Mouse (Mus musculus) spleen, postnatal 4 days (tissue): ENCODE results near the gene Tmem213.

Experiments
- DNase-seq, 2 experiments: peaks; one replicate each; pipeline ENCODE4 v3.0.0; 2022; ENCODE audit warnings: low spot score in 2 of 2

The Tmem213 gene

GRCm38 (mm10) chr6:38109160-38109795, at the start of gene Tmem213:
TSS of gene Tmem213 (plus strand) at chr6:38109255.
- DNase-seq, result no peak

- no peak for DNase-seq
Measured at GRCm38 (mm10) chr6:38064621-38065020, 44.4 kb upstream of the Tmem213 start.

- DNase-seq, result no peak
Measured at GRCm38 (mm10) chr6:38065122-38065500, 43.9 kb upstream of the Tmem213 start.

- no peak for DNase-seq
Measured at GRCm38 (mm10) chr6:38065501-38066122, 43.4 kb upstream of the Tmem213 start.

GRCm38 (mm10) chr6:38066215-38066614, 42.8 kb upstream of the Tmem213 start:
- DNase-seq, result peak in 1 of 2 experiments; percentile 33

GRCm38 (mm10) chr6:38071256-38071655, 37.8 kb upstream of the Tmem213 start:
- no peak for DNase-seq

- DNase-seq, result no peak
Measured at GRCm38 (mm10) chr6:38072137-38072796, 36.8 kb upstream of the Tmem213 start.

GRCm38 (mm10) chr6:38073592-38073991, 35.5 kb upstream of the Tmem213 start:
- DNase-seq, result no peak

- no peak for DNase-seq
Measured at GRCm38 (mm10) chr6:38080364-38080763, 28.7 kb upstream of the Tmem213 start.

- no peak for DNase-seq
Measured at GRCm38 (mm10) chr6:38081727-38082341, 27.2 kb upstream of the Tmem213 start.

- no peak for DNase-seq
Measured at GRCm38 (mm10) chr6:38083204-38083603, 25.9 kb upstream of the Tmem213 start.

GRCm38 (mm10) chr6:38087242-38088026, 21.6 kb upstream of the Tmem213 start:
- DNase-seq, result no peak

- no peak for DNase-seq
Measured at GRCm38 (mm10) chr6:38092539-38092938, 16.5 kb upstream of the Tmem213 start.

- DNase-seq, result no peak
Measured at GRCm38 (mm10) chr6:38094701-38095100, 14.4 kb upstream of the Tmem213 start.

GRCm38 (mm10) chr6:38096961-38097370, 12.1 kb upstream of the Tmem213 start:
- no peak for DNase-seq

- no peak for DNase-seq
Measured at GRCm38 (mm10) chr6:38102216-38102795, 6.7 kb upstream of the Tmem213 start.

- DNase-seq, result no peak
Measured at GRCm38 (mm10) chr6:38103775-38104174, 5.3 kb upstream of the Tmem213 start.

GRCm38 (mm10) chr6:38105924-38106323, 3.1 kb upstream of the Tmem213 start:
- DNase-seq, result no peak

GRCm38 (mm10) chr6:38108449-38108848, 606 bp upstream of the Tmem213 start:
- no peak for DNase-seq

- no peak for DNase-seq
Measured at GRCm38 (mm10) chr6:38109871-38110270, 816 bp downstream of the Tmem213 start.

GRCm38 (mm10) chr6:38110859-38111258, 1.8 kb downstream of the Tmem213 start:
- DNase-seq, result no peak
